Mouse (Mus musculus): ENCODE measurements around the gene Ptpn3. TPM values are rescaled to one million over a fixed set of nuclear protein-coding genes. Genes with fewer than 3 reads are reported as not detected.

The Ptpn3 gene
- polyA plus RNA-seq, 1 experiment from 2014 or later = 3.0 TPM

- H3K27ac ChIP-seq (ENCODE audit: low read length) = no peak overlapping the region
- H3K4me2 ChIP-seq (ENCODE audit: low read length) = no peak overlapping the region
- no peak overlapping the region for H3K4me3 ChIP-seq (ENCODE audit: low read depth, low read length)
- ATAC-seq = no peak
- H3K4me1 ChIP-seq (ENCODE audit: control insufficient read depth, insufficient read depth, low read length) = no peaks in the 10 kb centered on the region
- H3K9ac ChIP-seq (ENCODE audit: low read depth, low read length) = no peak overlapping the region
- H3K36me3 ChIP-seq (ENCODE audit: control insufficient read depth, insufficient read depth, low read length) = no peaks in the 10 kb centered on the region
- no peaks in the 10 kb centered on the region for H3K27me3 ChIP-seq (ENCODE audit: control insufficient read depth, insufficient read depth, low read depth, low read length)
- 80% methylated on average over 10 of the region's 10 CpGs for WGBS
- no peaks in the 10 kb centered on the region for H3K9me3 ChIP-seq (replicated peaks; ENCODE audit: control insufficient read depth, low read length, poor library complexity, severe bottlenecking)
Observed at GRCm38 (mm10) chr4:57240934-57241333, 60.7 kb downstream of the Ptpn3 start.

- Histone ChIP-seq H3K27me3 (ENCODE audit: control insufficient read depth, insufficient read depth, low read depth, low read length) (no peaks in the 10 kb centered on the region), H3K4me2 (ENCODE audit: low read length) (no peak overlapping the region), H3K27ac (ENCODE audit: low read length) (no peak overlapping the region), H3K36me3 (ENCODE audit: control insufficient read depth, insufficient read depth, low read length) (no peaks in the 10 kb centered on the region), H3K4me1 (ENCODE audit: control insufficient read depth, insufficient read depth, low read length) (no peaks in the 10 kb centered on the region), H3K9me3 (replicated peaks; ENCODE audit: control insufficient read depth, low read length, poor library complexity, severe bottlenecking) (no peaks in the 10 kb centered on the region), H3K4me3 (ENCODE audit: low read depth, low read length) (no peak overlapping the region), H3K9ac (ENCODE audit: low read depth, low read length) (no peak overlapping the region)
- WGBS = 73% methylated on average over 7 of the region's 7 CpGs
- no peak for ATAC-seq
Observed at GRCm38 (mm10) chr4:57240100-57240499, 61.5 kb downstream of the Ptpn3 start.

GRCm38 (mm10) chr4:57239112-57239511, 62.5 kb downstream of the Ptpn3 start:
- Histone ChIP-seq H3K36me3 (ENCODE audit: control insufficient read depth, insufficient read depth, low read length) (no peaks in the 10 kb centered on the region), H3K4me2 (ENCODE audit: low read length) (no peak overlapping the region), H3K4me3 (ENCODE audit: low read depth, low read length) (no peak overlapping the region), H3K9me3 (replicated peaks; ENCODE audit: control insufficient read depth, low read length, poor library complexity, severe bottlenecking) (no peaks in the 10 kb centered on the region), H3K27me3 (ENCODE audit: control insufficient read depth, insufficient read depth, low read depth, low read length) (no peaks in the 10 kb centered on the region), H3K4me1 (ENCODE audit: control insufficient read depth, insufficient read depth, low read length) (no peaks in the 10 kb centered on the region), H3K27ac (ENCODE audit: low read length) (no peak overlapping the region), H3K9ac (ENCODE audit: low read depth, low read length) (no peak overlapping the region)
- WGBS = 79% methylated on average over 6 of the region's 6 CpGs
- ATAC-seq = no peak

- H3K36me3 ChIP-seq (ENCODE audit: control insufficient read depth, insufficient read depth, low read length) = no peaks in the 10 kb centered on the region
- no peaks in the 10 kb centered on the region for H3K9me3 ChIP-seq (replicated peaks; ENCODE audit: control insufficient read depth, low read length, poor library complexity, severe bottlenecking)
- H3K27ac ChIP-seq (ENCODE audit: low read length) = no peak overlapping the region
- no peak overlapping the region for H3K9ac ChIP-seq (ENCODE audit: low read depth, low read length)
- no peak for ATAC-seq
- no peak overlapping the region for H3K4me3 ChIP-seq (ENCODE audit: low read depth, low read length)
- H3K4me1 ChIP-seq (ENCODE audit: control insufficient read depth, insufficient read depth, low read length) = no peaks in the 10 kb centered on the region
- H3K27me3 ChIP-seq (ENCODE audit: control insufficient read depth, insufficient read depth, low read depth, low read length) = no peaks in the 10 kb centered on the region
- no peak overlapping the region for H3K4me2 ChIP-seq (ENCODE audit: low read length)
- 84% methylated on average over 7 of the region's 7 CpGs for WGBS
Observed at GRCm38 (mm10) chr4:57238118-57238517, 63.5 kb downstream of the Ptpn3 start.

GRCm38 (mm10) chr4:57236513-57236912, 65.1 kb downstream of the Ptpn3 start:
- 74% methylated on average over 5 of the region's 5 CpGs for WGBS
- no peak for ATAC-seq

GRCm38 (mm10) chr4:57235741-57236140, 65.9 kb downstream of the Ptpn3 start:
- Histone ChIP-seq H3K27ac (ENCODE audit: low read length) (no peak overlapping the region), H3K4me3 (ENCODE audit: low read depth, low read length) (no peak overlapping the region), H3K9me3 (replicated peaks; ENCODE audit: control insufficient read depth, low read length, poor library complexity, severe bottlenecking) (no peaks in the 10 kb centered on the region), H3K4me1 (ENCODE audit: control insufficient read depth, insufficient read depth, low read length) (no peaks in the 10 kb centered on the region), H3K9ac (ENCODE audit: low read depth, low read length) (no peak overlapping the region), H3K27me3 (ENCODE audit: control insufficient read depth, insufficient read depth, low read depth, low read length) (no peaks in the 10 kb centered on the region), H3K4me2 (ENCODE audit: low read length) (no peak overlapping the region), H3K36me3 (ENCODE audit: control insufficient read depth, insufficient read depth, low read length) (no peaks in the 10 kb centered on the region)
- ATAC-seq = no peak
- 73% methylated on average over 4 of the region's 4 CpGs for WGBS

More at GRCm38 (mm10) chr4:57236513-57236912, 65.1 kb downstream of the Ptpn3 start:
- Histone ChIP-seq H3K9me3 (replicated peaks; ENCODE audit: control insufficient read depth, low read length, poor library complexity, severe bottlenecking) (no peaks in the 10 kb centered on the region), H3K4me1 (ENCODE audit: control insufficient read depth, insufficient read depth, low read length) (no peaks in the 10 kb centered on the region), H3K4me3 (ENCODE audit: low read depth, low read length) (no peak overlapping the region), H3K9ac (ENCODE audit: low read depth, low read length) (no peak overlapping the region), H3K27ac (ENCODE audit: low read length) (no peak overlapping the region), H3K4me2 (ENCODE audit: low read length) (no peak overlapping the region), H3K36me3 (ENCODE audit: control insufficient read depth, insufficient read depth, low read length) (no peaks in the 10 kb centered on the region), H3K27me3 (ENCODE audit: control insufficient read depth, insufficient read depth, low read depth, low read length) (no peaks in the 10 kb centered on the region)

- H3K9ac ChIP-seq (ENCODE audit: low read depth, low read length) = no peak overlapping the region
- ATAC-seq = peak; percentile 77; the same call in 1 of the 2 replicates
- H3K27me3 ChIP-seq (ENCODE audit: control insufficient read depth, insufficient read depth, low read depth, low read length) = no peaks in the 10 kb centered on the region
- WGBS = 56% methylated on average over 7 of the region's 7 CpGs
- H3K27ac ChIP-seq (ENCODE audit: low read length) = no peak overlapping the region
- H3K4me2 ChIP-seq (ENCODE audit: low read length) = no peak overlapping the region
- H3K4me3 ChIP-seq (ENCODE audit: low read depth, low read length) = no peak overlapping the region
- H3K4me1 ChIP-seq (ENCODE audit: control insufficient read depth, insufficient read depth, low read length) = no peaks in the 10 kb centered on the region
- H3K9me3 ChIP-seq (replicated peaks; ENCODE audit: control insufficient read depth, low read length, poor library complexity, severe bottlenecking) = no peaks in the 10 kb centered on the region
- no peaks in the 10 kb centered on the region for H3K36me3 ChIP-seq (ENCODE audit: control insufficient read depth, insufficient read depth, low read length)
Observed at GRCm38 (mm10) chr4:57234348-57234747, 67.3 kb downstream of the Ptpn3 start.

GRCm38 (mm10) chr4:57232439-57232838, 69.2 kb downstream of the Ptpn3 start:
- Histone ChIP-seq H3K27ac (ENCODE audit: low read length) (no peak overlapping the region), H3K4me1 (ENCODE audit: control insufficient read depth, insufficient read depth, low read length) (no peaks in the 10 kb centered on the region; the same call in 1 of the 2 replicates), H3K4me2 (ENCODE audit: low read length) (no peak overlapping the region), H3K27me3 (ENCODE audit: control insufficient read depth, insufficient read depth, low read depth, low read length) (no peaks in the 10 kb centered on the region), H3K9ac (ENCODE audit: low read depth, low read length) (no peak overlapping the region), H3K9me3 (replicated peaks; ENCODE audit: control insufficient read depth, low read length, poor library complexity, severe bottlenecking) (no peaks in the 10 kb centered on the region), H3K4me3 (ENCODE audit: low read depth, low read length) (no peak overlapping the region), H3K36me3 (ENCODE audit: control insufficient read depth, insufficient read depth, low read length) (no peaks in the 10 kb centered on the region)
- ATAC-seq = no peak
- 86% methylated on average over 8 of the region's 8 CpGs for WGBS

- no peak for ATAC-seq
- H3K9ac ChIP-seq (ENCODE audit: low read depth, low read length) = no peak overlapping the region
- WGBS = 73% methylated on average over 9 of the region's 9 CpGs
- no peaks in the 10 kb centered on the region for H3K36me3 ChIP-seq (ENCODE audit: control insufficient read depth, insufficient read depth, low read length)
- H3K27me3 ChIP-seq (ENCODE audit: control insufficient read depth, insufficient read depth, low read depth, low read length) = no peaks in the 10 kb centered on the region
- H3K4me3 ChIP-seq (ENCODE audit: low read depth, low read length) = no peak overlapping the region
- no peaks in the 10 kb centered on the region for H3K9me3 ChIP-seq (replicated peaks; ENCODE audit: control insufficient read depth, low read length, poor library complexity, severe bottlenecking)
- H3K4me2 ChIP-seq (ENCODE audit: low read length) = no peak overlapping the region
- no peak overlapping the region for H3K27ac ChIP-seq (ENCODE audit: low read length)
- H3K4me1 ChIP-seq (ENCODE audit: control insufficient read depth, insufficient read depth, low read length) = no peaks in the 10 kb centered on the region; the same call in 1 of the 2 replicates
Observed at GRCm38 (mm10) chr4:57231323-57231722, 70.3 kb downstream of the Ptpn3 start.

All from midbrain, embryonic 16.5 days (tissue).